Mouse (Mus musculus): ENCODE measurements around the gene Casr. TPM values are rescaled to one million over a fixed set of nuclear protein-coding genes. Genes with fewer than 3 reads are reported as not detected.

Casr gene
- polyA plus RNA-seq (2015; fragmentation: Nextera tagmentation; extraction: Ambion mirVana): 0.12 TPM in 1 of 2 replicates, not detected in the other

DNA sequence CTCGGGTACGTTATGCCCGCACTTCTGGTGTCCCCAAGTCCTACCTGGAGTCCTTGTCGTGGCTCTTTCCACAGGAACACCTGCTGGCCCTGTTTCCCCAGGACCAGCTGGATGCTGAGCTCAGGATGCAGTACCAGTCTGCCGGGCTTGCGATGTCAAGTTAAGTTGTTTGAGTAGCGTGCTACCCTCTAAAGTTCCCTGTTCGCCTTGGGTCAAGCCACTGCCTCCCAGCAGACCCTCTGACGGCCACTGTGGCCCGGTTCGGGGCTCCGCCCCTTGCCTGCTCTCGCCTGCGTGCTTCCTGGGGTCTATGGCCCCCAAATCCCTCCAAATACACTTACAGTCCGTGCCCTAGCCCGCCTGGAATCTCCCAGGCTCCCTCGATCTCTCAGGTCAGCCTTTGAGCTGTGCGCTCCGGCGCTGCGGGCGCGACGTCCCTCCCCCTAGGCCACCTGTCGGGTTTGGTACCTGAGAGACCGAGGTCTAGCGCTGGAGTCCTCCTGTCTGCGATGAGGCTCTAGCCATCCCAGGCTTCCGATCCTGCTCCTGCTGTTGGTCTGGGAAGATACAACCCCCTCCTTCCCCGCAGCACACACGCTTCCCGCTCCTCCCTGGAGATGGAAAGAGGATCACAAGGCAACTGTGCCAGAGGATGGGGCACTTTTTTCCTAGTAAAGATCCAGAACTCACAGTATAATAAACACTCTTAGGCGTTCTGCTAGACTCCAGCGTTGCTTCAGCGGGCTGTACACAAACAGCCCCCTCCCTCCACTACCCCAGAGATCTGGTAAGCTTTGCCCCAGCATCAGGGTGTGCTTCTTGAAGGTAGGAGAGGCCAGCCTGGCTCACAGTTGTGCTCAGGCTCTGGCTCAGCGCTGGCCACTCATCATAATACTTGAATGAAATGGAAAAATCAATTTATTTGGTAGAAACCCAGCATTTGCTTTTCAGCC lies at the start of gene Casr:
Gene Casr (minus strand): TSS at position 756 of the 953 bp plus-strand sequence.
- 3% methylated on average over 36 of the region's 36 CpGs for WGBS
- Histone ChIP-seq H3K36me3 (ENCODE audit: insufficient read depth, low read length) (no peaks in the 10 kb centered on the region), H3K4me3 (ENCODE audit: low read depth, low read length) (no peak within 1 kb of the TSS), H3K9me3 (ENCODE audit: low read length) (no peaks in the 10 kb centered on the region), H3K4me1 (ENCODE audit: insufficient read depth, low read depth, low read length) (no peaks in the 10 kb centered on the region), H3K9ac (replicated peaks; ENCODE audit: low read depth) (no peak within 1 kb of the TSS), H3K27me3 (replicated peaks; ENCODE audit: insufficient read depth, low read length) (0 out of 2 replicates have a peak, but pooled peaks cover 6% of the 10 kb centered on the region), H3K27ac (ENCODE audit: low read length) (no peak within 1 kb of the TSS), H3K4me2 (replicated peaks; ENCODE audit: low read depth, low read length) (0 out of 2 replicates have a peak within 1 kb of the TSS, but pooled peaks have one; percentile 11)
- DNase-seq (ENCODE audit: low spot score) (no peak), ATAC-seq (no peak)
- TF ChIP-seq CTCF (IDR thresholded peaks at IDR 0.05) (no peak), EP300 (IDR thresholded peaks at IDR 0.05) (no peak)

DNA sequence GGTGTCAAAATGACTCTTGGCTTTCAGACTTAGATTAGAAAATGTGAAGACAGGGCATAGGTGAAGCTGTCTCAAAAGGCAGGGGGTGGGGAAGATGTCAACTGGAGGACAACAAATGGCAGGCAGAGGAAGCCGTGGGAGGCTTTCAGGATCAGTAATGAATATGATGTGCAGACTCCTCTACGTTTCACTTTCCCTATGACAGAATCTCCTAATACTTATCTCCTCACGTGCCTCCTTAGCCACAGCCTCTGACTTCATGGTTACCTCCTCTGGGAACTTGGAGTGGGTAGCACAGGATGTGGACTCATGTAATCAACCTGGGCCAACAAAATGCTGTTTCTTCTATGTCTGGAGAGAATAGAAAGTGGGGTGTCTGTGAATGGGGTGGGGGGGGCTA lies 40.7 kb upstream of the Casr start:
- no peaks in the 10 kb centered on the region for H3K4me1 ChIP-seq (ENCODE audit: insufficient read depth, low read depth, low read length)
- H3K9ac ChIP-seq (replicated peaks; ENCODE audit: low read depth): no peak overlapping the region
- no peaks in the 10 kb centered on the region for H3K9me3 ChIP-seq (ENCODE audit: low read length)
- no peak for TF ChIP-seq CTCF (IDR thresholded peaks at IDR 0.05)
- no peak for TF ChIP-seq EP300 (IDR thresholded peaks at IDR 0.05)
- DNase-seq (ENCODE audit: low spot score) (no peak), ATAC-seq (no peak)
- H3K27me3 ChIP-seq (replicated peaks; ENCODE audit: insufficient read depth, low read length): no peaks in the 10 kb centered on the region
- H3K4me2 ChIP-seq (replicated peaks; ENCODE audit: low read depth, low read length): no peak overlapping the region
- WGBS: 66% methylated on average over 3 of the region's 3 CpGs
- H3K4me3 ChIP-seq (ENCODE audit: low read depth, low read length): no peak overlapping the region
- no peaks in the 10 kb centered on the region for H3K36me3 ChIP-seq (ENCODE audit: insufficient read depth, low read length)
- no peak overlapping the region for H3K27ac ChIP-seq (ENCODE audit: low read length)

DNA sequence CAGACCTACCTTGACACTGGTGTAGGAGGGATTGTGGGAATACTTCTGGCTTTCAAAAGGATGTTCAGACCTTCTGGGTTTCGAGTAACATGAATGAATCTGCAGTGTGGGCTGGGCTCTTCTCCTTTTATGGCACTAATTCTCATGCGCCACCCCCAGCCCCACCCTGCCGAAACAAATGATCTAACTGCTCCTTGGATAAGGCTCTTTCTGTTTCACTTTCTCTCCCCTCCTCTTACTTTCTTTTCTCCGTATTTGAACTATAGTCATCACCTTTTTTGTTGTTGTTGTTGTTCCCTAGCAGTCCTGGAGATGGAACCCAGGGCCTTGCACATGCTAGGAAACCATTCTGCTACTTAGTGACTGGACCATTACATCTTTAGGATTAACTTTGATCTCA lies 36.3 kb upstream of the Casr start:
- TF ChIP-seq CTCF (IDR thresholded peaks at IDR 0.05) (no peak), EP300 (IDR thresholded peaks at IDR 0.05) (no peak)
- Histone ChIP-seq H3K9me3 (ENCODE audit: low read length) (no peaks in the 10 kb centered on the region), H3K27ac (ENCODE audit: low read length) (no peak overlapping the region), H3K4me1 (ENCODE audit: insufficient read depth, low read depth, low read length) (no peaks in the 10 kb centered on the region), H3K4me2 (replicated peaks; ENCODE audit: low read depth, low read length) (no peak overlapping the region), H3K27me3 (replicated peaks; ENCODE audit: insufficient read depth, low read length) (no peaks in the 10 kb centered on the region), H3K4me3 (ENCODE audit: low read depth, low read length) (no peak overlapping the region), H3K9ac (replicated peaks; ENCODE audit: low read depth) (no peak overlapping the region), H3K36me3 (ENCODE audit: insufficient read depth, low read length) (no peaks in the 10 kb centered on the region)
- no peak for ATAC-seq
- WGBS: 72% methylated on average over 4 of the region's 4 CpGs
- DNase-seq (ENCODE audit: low spot score): no peak

DNA sequence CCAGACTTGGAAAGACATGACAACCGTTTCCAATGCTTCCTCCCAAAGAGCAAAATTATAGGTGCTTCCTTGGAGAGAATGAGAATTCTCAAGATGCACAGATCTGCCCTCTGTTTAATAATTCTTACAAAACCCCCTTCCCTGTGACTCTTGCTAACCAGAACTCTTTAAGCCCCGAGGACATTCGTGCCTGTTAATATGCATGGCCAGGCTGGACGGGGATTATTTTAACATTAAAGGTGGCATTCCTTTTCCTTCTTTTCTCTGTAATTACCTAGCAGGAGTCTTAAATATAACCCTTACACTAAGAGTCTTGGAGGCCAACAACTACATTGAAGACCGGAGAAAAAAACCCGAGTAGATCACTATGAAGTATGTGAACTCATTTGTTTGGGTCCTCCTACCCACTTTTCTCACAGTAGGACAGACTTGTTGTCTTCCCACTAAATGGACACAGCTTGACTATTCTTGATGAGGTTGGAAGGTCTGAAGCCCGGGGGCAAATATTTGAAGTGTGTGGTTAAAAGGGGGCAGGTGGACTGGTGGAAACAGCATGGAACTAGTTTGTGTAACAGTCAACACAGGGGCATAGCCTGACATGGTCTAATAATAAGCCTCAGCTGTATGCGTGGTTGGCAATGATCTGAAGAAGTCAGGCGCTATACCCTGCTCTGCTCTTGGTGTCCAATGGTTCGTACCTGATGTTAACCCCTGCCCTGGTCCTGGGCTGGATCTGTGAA lies 34.9 kb upstream of the Casr start:
- ATAC-seq (no peak), DNase-seq (ENCODE audit: low spot score) (no peak)
- no peak overlapping the region for H3K27ac ChIP-seq (ENCODE audit: low read length)
- H3K4me1 ChIP-seq (ENCODE audit: insufficient read depth, low read depth, low read length): no peaks in the 10 kb centered on the region
- H3K4me2 ChIP-seq (replicated peaks; ENCODE audit: low read depth, low read length): no peak overlapping the region
- H3K4me3 ChIP-seq (ENCODE audit: low read depth, low read length): no peak overlapping the region
- H3K27me3 ChIP-seq (replicated peaks; ENCODE audit: insufficient read depth, low read length): no peaks in the 10 kb centered on the region
- WGBS: 89% methylated on average over 10 of the region's 10 CpGs
- H3K9ac ChIP-seq (replicated peaks; ENCODE audit: low read depth): no peak overlapping the region
- H3K9me3 ChIP-seq (ENCODE audit: low read length): no peaks in the 10 kb centered on the region
- H3K36me3 ChIP-seq (ENCODE audit: insufficient read depth, low read length): no peaks in the 10 kb centered on the region
- TF ChIP-seq EP300 (IDR thresholded peaks at IDR 0.05) (no peak), CTCF (IDR thresholded peaks at IDR 0.05) (no peak)

DNA sequence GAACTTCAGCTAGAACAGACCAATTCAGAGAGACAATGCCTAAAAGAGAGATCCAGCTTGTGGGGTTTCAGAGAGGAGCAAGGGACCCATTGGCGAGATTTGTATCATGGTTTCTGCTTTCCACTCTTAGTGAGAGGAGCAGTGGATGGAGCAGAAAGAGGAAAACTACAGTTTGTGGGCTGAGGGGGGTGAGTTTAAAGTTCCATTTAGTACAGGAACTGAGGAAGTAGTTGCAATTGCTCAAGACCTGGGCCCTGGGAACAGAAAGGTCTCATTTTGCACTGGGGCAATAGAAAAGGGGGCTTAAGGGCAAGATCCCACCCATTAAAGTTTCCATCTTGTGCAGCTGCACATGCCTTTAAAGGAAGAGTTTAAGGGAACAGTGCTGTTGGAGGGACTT lies 28.0 kb upstream of the Casr start:
- H3K4me1 ChIP-seq (ENCODE audit: insufficient read depth, low read depth, low read length): no peaks in the 10 kb centered on the region
- ATAC-seq (no peak), DNase-seq (ENCODE audit: low spot score) (no peak)
- H3K9me3 ChIP-seq (ENCODE audit: low read length): no peaks in the 10 kb centered on the region
- 68% methylated on average over 1 of the region's 1 CpGs for WGBS
- TF ChIP-seq EP300 (IDR thresholded peaks at IDR 0.05) (no peak), CTCF (IDR thresholded peaks at IDR 0.05) (no peak)
- no peak overlapping the region for H3K4me2 ChIP-seq (replicated peaks; ENCODE audit: low read depth, low read length)
- no peak overlapping the region for H3K4me3 ChIP-seq (ENCODE audit: low read depth, low read length)
- no peak overlapping the region for H3K9ac ChIP-seq (replicated peaks; ENCODE audit: low read depth)
- H3K27me3 ChIP-seq (replicated peaks; ENCODE audit: insufficient read depth, low read length): no peaks in the 10 kb centered on the region
- H3K36me3 ChIP-seq (ENCODE audit: insufficient read depth, low read length): no peaks in the 10 kb centered on the region
- no peak overlapping the region for H3K27ac ChIP-seq (ENCODE audit: low read length)

DNA sequence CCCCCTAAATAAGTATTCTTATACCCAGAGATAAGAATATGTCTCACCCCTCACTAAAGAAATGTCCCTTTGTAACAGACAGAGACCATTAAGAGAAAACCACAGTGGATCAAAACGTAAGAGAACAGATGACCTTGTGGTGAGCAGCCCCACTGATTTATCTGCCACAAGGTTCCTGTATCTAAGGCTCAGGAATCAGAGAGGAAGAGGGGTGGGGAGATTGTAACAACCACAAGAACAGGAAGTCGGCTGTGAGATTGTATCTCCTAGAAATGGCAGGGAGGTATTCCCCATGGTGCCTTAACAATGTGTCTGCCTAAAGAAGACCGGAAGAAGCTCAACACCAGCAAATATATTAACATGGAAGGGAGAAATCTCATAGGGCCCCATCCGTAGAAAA lies 26.0 kb upstream of the Casr start:
- ATAC-seq (no peak), DNase-seq (ENCODE audit: low spot score) (peak; percentile 6)
- Histone ChIP-seq H3K4me2 (replicated peaks; ENCODE audit: low read depth, low read length) (no peak overlapping the region), H3K9me3 (ENCODE audit: low read length) (no peaks in the 10 kb centered on the region), H3K27ac (ENCODE audit: low read length) (no peak overlapping the region), H3K36me3 (ENCODE audit: insufficient read depth, low read length) (no peaks in the 10 kb centered on the region), H3K27me3 (replicated peaks; ENCODE audit: insufficient read depth, low read length) (no peaks in the 10 kb centered on the region), H3K4me3 (ENCODE audit: low read depth, low read length) (no peak overlapping the region), H3K9ac (replicated peaks; ENCODE audit: low read depth) (no peak overlapping the region), H3K4me1 (ENCODE audit: insufficient read depth, low read depth, low read length) (no peaks in the 10 kb centered on the region)
- WGBS: 44% methylated on average over 4 of the region's 4 CpGs
- TF ChIP-seq CTCF (IDR thresholded peaks at IDR 0.05) (no peak), EP300 (IDR thresholded peaks at IDR 0.05) (no peak)

All from lung, postnatal 0 days (tissue).